Mouse (Mus musculus) embryo, embryonic 11.5 days (tissue): ENCODE measurements at regions not wholly inside any gene's neighbourhood (a gene's known extent, or its start where the extent isn't known, plus 50 kb on each side); places are given as distances from the start of the nearest gene placed in this dataset.
"Not testable (repeated sequence)": the region's sequence is repeated elsewhere in the genome, so short reads cannot be mapped to it uniquely, and the experiment has no call there.

Source experiments
- DNase-seq: peaks from one replicate; pipeline ENCODE4 v3.0.0-alpha.2; 2012; ENCODE audit warnings: low read depth, low spot score

DNA sequence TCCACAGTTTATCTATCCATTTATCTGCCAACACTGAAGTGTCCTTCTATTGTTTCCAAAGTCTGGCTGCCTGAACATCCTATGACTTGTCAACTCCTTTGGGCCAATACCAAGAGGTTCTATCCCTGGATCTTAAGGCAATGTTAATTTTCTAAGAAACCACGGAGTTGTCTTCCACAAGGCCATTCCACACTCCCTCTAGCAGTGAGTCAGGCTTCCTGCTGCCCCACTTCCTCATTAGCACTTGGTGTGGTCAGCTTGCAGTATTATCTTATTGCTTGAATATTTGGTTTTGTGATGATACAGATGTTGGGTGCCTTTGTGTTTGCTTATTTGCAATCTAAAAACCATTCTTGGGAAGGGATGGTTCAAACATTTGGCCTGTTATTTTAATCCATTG lies 87.5 kb upstream of the Ppp2r2d start:
- DNase-seq = no peak

DNA sequence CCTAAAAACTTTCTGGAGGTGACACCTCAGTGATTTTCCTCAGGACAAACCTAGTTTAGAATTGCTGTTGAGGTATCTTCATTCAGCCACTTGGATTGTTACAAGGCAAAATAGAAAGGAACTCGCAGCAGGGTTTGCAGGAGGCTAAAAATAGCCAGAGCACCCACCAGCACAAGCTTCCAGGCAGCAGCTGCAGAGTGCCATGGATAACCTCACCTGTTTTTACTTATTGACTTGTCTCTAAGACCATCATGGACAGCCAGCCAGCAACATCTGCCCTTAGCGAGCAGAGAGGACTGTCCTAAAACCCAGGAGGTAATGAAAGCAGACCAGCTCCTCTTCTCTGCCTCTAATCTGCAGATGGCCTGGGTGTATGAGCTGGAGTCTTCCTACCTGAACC lies 97.4 kb upstream of the Ppp2r2d start:
- DNase-seq = no peak

DNA sequence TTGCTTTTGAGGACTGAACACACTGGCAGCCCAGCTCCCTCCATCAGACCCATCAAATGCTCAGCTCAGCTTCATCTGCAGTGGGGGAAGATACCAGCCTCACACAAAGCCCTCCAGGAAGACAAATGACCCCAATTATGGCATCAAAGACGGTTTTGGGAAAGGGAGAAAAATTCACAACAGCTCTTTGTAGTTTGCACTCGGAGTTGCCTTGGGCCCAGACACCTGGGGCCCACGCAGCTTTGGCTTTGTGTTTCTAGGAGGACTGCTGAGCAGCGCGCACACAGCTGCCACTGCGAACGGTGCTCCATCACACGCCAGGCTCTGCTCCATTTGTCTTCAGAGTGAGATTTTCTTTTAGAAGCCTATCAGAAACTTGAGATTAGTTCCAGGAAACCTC lies 99.3 kb upstream of the Ppp2r2d start:
- no peak for DNase-seq

DNA sequence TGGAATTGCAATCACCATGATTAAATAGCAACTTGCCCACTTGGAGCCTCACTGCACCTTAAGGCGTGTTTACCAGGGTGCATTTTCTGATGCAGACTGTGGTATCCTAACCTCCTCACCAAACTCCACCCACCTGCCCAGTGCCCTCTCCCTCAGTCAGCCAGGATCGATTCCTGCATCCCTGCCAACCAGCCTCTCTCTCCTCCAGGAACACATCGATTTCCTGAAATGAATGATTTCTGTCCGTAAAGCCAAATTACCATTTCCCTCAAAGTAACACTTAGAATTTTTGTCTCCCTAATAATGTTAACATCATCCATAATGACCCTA lies 103.4 kb upstream of the Ppp2r2d start:
- no peak for DNase-seq

DNA sequence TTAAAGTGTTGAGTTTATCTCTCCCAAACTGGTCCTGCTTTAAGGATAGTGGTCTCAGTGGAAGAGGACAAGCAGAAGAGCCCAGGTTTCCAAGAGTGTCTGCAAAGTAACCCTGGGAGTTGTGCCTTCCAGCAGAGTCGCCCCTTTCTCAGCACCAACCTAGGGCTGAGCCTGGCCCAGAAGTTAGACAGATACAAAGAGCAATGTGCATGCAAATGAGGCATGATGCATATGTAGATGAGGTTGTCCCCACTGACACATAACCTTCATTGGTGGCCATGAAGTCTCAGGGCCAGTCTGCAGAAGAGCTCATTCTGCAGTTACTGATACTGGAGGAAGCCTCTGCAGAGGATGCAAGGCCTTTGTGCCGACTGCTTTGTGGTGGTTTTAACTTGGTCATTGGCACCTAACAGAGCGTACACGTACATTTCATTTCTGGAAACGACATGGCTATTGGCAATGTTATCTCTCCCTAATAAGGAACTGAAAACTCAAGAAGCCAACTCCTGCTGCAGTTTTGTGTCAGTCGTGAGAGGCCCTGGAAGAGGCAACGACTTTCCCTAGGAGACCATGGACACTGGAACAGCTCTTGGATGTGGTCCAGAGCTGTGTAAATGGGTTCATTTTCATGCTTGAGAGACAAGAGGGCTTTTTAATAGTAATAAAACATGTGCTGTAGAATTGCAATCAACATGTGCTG lies 103.9 kb upstream of the Ppp2r2d start:
- no peak for DNase-seq

DNA sequence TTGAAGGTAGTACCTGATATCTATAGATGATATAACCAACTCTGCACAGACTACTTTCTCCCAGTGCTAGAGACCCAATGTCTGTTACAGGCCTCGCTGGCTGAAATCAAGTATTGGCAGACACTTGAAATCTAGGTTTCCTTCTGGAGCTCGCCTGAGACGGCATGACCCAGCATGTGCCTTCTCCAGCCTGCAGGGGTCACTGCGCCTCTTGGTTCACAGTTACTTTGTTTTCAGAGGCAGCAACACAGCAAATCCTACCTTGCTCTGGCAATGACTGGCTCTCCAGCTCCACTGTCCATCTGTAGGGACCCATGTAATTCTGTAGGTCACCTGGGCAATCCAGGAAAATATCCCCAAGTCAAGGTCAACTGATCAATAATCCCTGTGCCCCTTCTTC lies 111.6 kb upstream of the Ppp2r2d start:
- peak; percentile 36 for DNase-seq

DNA sequence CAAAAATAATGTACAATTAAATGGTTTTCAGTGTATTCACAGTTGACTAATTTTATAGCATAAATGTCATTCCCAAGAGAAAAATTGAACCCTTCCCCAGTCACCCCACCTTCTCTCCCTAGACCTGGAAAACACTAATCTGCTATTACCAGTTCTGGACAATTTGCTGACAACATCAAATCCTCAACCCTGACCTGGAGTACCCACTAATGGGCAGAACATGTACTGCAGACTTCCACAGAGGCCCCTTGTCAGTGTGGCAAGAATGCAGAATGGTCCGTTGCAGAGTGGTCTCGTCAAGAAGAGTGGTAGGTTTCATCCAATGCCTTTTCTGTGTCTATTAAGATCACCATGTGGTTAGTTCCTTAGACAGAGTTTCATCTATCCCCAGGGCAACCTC lies 121.0 kb upstream of the Ppp2r2d start:
- DNase-seq = no peak

DNA sequence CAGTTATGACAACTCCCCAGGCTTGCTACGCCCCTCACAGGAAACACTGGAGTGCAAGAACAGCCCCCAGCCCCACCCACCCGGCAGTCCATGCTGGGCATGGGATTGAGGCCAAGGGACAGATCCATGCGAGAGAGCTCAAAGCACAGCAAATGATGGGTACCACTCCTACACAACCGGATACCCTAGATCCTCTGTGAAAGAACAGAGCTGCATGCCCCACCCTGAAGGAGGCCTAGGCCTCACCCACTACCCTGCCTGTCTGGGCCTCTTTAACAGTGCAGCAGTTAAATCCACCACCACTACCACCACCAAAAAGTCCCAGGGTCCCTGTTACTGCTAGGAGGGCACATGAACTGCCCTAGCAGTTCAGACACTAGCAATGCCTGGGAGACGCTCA lies 126.3 kb upstream of the Ppp2r2d start:
- no peak for DNase-seq

DNA sequence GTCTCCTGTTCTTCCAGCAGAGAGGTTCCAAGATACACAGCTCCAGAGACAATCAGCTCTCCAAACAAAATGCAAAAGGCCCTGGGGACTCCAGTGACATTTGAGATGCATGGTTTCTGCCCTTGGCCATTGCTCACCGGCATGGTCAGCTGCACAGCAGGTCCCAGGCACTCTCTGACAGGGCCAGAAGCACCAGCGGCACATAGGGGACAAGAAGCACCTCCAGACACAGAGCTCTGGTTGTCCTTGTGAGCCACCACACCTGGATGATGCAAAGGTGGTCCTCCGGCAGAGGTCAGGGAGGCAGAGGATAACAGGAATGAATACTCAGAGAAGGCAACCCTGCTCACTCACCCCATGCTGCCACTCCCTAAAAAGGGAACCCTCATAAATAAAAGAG lies 126.8 kb upstream of the Ppp2r2d start:
- no peak for DNase-seq

DNA sequence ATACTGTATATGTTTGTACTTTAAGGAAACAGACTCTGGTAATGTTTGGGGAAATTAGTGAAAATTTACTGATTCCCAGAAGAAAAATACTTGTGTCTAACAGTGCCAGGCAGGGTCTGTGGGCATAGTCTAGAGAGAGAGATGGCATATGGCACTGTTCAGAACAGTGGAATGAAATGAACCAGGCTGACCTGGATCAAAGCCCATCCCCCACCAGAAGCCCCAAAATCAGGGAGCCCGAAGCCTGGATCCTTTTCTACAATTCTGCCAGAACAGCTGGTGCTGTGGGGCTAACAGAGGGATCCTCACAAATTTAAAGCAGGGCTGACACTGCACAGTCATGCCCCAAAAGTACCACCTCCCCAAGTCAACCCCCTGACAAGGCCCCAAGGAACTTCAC lies 131.1 kb upstream of the Ppp2r2d start:
- no peak for DNase-seq

DNA sequence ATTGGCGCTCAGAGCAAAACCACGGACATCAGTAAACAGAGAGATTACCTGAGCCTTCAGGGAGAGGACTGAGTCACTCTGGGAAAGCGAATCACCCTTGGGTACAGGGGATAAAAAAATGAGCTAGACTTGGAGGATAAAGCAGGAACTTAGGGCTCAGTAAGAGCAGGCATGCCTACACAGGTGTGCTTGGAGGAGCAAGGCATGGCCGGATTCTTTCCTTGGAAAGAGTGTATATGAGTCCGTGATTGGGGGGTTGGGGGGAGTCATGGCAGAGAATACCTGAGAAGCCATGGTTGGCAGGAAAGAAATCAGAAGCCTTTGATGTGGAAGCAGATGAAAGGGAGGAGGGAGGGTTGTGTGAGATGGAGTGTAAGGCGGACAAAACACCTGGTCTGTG lies 137.5 kb upstream of the Ppp2r2d start:
- DNase-seq = no peak

DNA sequence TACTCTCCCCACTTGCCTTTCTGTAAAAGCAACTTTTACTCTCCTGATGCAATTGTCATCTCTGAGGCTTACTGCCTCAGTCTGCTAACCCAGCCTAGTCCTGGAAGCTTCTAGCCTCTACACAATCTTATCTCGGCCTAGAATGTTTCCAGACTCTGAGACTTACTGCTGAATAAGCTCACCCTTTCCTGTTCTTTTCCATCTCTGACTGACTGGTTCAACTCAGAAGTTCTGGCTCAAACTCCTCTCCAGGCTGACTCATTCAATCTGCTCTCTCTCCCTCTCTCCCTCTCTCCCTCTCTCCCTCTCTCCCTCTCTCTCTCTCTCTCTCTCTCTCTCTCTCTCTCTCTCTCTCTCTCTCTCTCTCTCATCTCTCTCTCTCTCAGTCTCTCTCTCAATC lies 146.3 kb upstream of the Ppp2r2d start:
- not testable (repeated sequence) for DNase-seq

DNA sequence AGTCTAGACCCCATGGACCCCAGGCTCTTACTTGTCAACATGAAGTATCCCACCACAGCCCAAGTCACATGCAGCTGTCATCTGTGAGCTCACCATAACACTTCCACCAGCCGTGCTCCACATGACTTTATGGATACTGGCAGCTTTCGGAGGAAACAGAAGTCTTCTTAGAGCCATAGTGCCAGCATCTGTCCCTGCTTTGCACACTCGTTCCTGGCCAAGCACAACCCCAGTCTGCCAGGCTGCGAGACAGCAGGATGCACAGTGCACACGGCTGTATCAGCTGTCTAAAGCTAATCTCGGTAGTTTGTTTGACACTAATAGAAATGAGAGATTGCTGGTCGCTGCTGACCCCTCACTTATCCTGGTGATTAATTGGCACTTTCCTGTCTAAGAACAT lies 163.7 kb upstream of the Ppp2r2d start:
- DNase-seq = no peak

DNA sequence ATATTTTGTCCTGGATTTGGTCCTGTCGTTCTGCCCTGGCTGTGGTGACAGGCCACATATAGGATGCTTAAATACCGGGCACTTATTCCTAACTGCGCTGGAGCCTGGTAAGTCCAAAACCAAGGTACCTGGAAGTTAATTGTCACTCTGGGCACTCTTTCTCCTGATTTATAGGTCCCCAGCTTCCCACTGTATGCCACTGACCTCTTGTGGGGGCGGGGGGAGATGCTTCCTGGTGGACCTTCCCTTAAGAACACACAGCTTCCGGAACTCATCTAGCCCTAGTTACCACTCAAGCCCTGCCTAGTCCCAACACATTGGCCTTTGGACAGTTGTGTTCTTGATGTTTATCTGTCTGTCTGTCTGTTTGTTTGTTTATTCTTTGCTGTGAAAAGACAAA lies 165.3 kb upstream of the Ppp2r2d start:
- no peak for DNase-seq

DNA sequence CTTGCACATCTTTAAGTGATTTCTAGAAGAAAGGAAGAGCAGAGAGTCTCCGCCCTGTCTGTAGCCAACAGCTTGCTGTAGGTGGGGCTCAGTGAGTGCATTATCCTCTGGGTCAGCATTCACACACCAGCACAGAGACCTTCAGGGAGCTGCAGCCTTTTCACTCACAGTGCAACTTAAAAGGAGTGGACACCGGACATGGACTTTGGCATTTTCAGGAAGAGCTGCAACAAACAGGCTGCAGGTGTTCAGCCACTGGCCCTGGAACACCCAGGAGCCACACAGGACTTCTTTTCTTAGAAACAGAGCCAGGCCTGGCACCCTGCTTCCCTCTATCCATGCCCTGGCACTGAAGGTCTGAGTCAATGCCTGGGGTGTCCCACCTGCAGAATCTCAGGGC lies 166.3 kb upstream of the Ppp2r2d start:
- DNase-seq = no peak

DNA sequence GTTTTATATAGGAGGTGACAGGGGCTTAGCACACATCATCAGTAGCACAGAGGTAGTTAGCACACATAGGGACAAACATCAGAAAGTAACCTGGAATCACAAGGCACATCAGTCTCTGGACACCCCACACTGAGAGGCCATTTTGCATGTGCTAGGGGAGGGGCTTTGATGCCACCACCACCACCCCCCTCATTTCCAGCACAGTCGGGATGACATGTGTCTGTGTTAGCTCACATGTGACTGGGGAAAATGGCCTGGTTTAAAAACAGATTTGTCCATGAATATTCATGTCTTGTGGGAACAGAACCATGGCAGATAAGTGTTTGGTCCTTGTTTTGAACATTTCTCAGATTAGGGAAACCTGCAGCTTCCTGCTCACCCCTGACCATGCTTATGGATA lies 172.9 kb upstream of the Ppp2r2d start:
- DNase-seq = no peak

DNA sequence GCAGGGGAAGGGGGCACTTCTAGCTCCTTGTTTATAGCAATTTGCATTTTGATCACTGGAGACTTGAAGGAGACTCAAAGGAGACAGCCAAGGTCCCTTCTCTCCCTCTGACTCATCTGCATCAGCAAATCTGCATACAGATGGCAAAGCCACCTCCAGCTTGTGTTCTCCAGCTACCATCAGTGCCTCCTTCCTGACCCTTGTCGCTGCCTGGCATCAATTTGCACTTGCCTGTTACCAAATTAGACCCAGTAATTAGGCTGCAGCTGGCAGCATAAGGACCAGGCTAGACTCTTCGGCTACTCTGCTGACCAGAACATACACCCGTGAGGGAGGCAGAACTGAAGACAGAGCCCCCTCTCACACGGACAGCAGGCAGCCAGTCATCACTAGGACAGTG lies 177.5 kb upstream of the Ppp2r2d start:
- DNase-seq = no peak

DNA sequence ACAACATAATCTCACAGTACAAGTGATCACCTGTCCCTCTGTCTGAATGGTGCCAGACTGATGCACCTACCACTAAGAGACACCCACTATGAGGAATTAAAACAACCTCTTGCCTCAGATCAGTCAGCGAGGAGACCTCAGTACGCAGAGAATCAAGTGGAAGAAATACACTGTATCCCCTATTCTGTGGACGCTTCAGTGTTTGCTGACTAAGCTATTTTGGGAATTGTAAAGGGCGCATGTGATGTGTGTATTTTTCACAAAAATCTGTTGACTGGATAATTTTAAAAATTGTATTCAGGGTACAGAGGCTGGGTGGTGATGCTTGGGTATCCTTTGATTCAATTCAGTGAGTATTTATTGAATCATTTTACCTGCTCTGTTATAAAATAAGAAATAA lies 185.8 kb upstream of the Ppp2r2d start:
- no peak for DNase-seq

DNA sequence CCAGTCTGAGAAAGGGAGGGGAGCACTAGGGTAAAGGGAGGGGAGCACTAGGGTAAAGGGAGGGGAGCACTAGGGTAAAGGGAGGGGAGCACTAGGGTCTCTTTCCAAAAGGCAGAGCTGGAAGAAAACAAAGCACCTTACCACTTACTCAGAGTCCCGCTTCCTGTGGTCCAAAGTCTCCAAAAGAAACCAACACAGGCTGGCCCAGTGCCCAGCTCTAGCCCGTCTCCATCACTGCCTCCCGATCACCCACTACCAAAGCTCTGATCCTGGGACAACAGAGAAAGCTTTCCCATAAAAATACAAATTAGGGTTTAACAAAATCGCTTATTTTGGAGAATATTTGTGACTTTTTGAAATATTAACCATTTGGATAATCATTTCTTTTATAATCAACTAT lies 188.4 kb upstream of the Ppp2r2d start:
- no peak for DNase-seq

DNA sequence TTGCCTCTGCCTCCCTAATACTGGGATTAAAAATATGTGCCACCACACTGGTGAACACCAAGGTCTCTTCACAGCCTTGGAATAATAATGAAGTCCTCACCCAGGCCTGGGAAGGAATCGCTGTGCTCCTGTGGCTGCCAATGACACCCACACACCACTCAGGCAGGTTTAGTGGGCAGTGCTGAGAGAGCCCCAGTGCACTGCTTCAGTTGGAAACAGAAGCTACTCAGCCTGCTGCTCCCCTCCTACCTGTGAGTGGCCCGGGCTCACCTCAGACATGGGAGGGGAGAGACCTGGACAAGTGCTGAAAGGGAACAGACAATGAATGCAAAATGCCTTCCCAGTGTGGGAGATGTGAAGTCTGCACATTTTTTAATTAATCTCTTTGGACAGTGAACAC lies 188.8 kb upstream of the Ppp2r2d start:
- no peak for DNase-seq

DNA sequence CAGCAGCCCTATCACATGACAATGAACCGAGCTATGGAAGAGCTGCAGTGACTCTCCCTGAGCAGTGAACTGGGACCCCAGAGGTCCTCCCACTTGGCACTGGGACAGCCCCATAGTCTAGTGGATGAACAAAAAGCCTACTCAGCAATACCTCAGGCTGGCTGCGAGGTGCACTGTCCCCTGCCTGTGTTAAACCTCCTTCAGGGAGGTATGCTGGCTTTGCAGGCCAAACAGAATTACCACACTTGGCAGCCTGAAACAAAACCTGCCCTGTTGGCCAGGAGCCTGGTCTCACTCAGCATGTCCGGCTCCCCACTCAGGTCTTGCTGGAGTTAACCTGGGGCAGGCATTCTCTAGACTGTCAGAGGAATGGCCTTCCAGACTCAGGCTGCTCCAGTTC lies 189.9 kb upstream of the Ppp2r2d start:
- no peak for DNase-seq

DNA sequence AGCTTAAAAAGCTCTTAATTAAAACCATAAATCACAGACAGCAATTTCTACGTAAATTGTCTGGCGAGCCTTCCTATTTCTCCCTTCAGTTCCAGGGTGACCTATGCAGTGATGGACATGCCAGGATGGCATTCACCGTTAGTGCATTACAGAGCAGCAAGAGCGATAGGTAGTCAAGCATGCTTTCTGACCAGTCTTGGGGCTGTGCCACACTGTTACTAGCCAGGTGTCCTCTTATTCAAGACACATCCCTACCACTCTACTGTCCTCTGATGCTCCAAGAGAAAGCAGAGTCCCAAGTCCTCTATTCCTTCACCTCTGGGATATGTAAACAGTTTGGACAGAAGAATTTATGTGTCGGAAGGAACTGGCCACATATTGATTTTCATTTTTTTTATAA lies 194.9 kb upstream of the Ppp2r2d start:
- no peak for DNase-seq

DNA sequence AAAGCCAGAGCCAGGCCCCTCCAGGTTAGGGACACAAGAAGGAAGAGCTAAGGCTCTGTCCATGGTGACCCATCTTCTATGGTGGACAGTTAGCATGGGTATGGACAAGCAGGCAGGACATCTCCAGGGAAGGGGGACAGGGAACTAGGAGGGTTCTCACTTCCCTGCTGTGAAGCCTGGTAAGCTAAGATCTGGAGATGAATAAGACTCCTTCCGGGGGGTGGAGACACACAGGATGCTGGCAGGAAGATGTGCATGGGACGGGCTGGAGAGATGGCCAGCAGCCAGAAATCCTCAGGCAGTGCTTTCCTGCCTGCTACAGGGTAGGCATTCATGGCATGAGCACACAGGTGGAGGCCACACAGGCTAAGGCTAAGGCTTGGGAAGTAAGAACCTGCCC lies 198.2 kb upstream of the Ppp2r2d start:
- no peak for DNase-seq

DNA sequence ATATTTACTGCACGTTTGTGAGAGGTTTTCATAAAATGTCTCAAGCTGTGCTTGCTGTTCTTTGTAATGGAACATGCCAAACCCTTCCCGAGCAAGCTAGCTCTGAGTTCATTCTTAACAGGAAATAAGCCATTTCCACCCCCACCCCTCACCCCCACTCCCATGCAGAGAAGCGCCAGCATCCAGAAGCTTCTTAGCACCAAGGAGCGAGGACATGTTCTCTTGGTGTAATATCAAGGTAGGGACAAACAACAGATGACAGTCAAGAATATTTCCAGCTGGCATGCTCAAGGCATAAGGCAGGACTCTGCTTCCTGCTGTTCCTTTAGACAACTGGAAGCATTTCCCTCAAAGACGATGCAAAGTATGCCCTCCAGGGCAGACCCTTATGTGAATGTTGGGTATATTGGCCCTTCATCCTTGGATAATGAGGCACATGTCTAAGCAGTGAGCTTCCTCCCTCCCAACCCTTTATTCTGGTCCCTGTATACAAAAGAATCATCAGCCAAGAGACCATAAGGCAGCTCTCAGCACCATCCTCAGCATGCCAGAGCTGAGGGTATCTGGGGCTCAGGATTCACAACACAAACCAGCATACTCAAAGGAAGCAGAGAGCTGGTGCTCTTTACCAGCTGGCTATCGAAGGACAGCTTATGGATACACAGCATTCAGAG lies 205.2 kb upstream of the Ppp2r2d start:
- DNase-seq = no peak
